Mouse (Mus musculus): Measurements from ENCODE around the gene Sgf29.

Sgf29 gene

DNA sequence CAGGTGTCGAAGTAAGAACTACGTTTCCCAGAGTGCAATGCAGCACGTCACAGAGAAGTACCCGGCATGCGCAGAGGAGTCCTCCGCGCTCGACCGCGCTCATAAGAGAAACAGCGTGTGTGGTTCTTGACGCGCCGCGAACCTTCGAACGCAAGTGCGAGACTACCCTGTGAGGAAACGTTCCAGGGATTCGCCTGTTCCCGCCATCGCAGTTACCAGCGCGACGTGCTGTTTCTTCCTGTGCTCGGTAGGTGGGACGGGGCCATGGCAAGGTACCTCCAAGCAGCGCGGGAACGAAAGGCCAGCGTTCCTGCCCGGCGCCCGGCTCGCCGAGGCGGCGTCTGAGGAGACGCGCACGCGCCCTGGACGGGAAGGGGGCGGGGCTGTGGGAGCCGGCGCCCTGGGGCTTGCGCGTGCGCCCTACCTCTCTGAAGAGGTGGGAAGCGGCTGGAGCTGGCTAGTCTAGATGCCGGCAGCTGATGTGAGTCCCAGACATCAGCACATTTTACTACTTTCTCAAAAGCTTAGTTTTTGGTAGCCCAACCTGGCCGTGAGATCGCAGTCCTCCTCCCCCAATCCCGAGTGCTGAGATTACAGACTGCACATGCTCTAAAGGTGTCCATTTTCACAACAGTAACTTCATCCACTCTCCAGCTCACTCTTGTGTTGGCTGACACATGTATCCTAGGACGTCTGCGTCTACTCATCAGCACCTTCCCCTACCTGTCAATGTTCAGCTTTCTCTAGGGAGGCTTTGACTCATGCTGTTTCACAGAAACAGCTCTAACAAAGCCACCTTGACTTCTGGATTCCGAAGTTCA lies at the start of gene Sgf29:
Sgf29 (plus strand) TSS at position 79 of the 821 bp plus-strand sequence.
- in situ Hi-C loops (cut with MboI; ENCODE audit: low pct_unique_long_range_greater_than_20kb in 1 of 2, low sequenced_read_pairs in 2 of 2, unreplicated experiment in 1 of 2): loop anchor here in 1 of 2 experiments (10.0 kb wide), 1 partner anchor 45 kb away; the partner anchor contains the start of genes Bola2 and Slx1b

DNA sequence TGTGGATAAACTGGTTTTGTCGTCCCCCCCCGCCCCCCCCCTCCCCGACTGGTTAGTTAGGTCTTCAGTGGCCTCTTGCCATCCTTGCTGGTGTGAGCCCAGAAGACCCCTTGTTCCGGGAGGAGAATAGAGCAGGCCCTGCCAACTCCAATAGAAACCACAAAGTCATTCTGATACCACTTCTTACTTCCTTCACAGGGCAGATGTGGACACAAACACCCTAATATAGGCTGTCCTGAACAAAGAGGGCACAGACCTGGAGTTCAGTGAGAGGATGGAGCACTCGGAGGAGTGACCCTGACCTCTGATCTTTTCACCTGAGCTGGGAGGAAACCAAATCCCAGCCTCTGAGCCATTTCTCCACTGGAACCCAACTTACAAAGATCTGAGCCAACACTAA lies 47.2 kb upstream of the Sgf29 start:
- in situ Hi-C loops (cut with MboI; ENCODE audit: low pct_unique_long_range_greater_than_20kb in 1 of 2, low sequenced_read_pairs in 2 of 2, unreplicated experiment in 1 of 2): no loop called here

- in situ Hi-C loops (cut with MboI; ENCODE audit: low pct_unique_long_range_greater_than_20kb in 1 of 2, low sequenced_read_pairs in 2 of 2, unreplicated experiment in 1 of 2): no loop called here
Observed at GRCm38 (mm10) chr7:126602650-126603049, 46.5 kb upstream of the Sgf29 start.

- in situ Hi-C loops (cut with MboI; ENCODE audit: low pct_unique_long_range_greater_than_20kb in 1 of 2, low sequenced_read_pairs in 2 of 2, unreplicated experiment in 1 of 2): no loop called here
Observed at GRCm38 (mm10) chr7:126606611-126607010, 42.5 kb upstream of the Sgf29 start.

DNA sequence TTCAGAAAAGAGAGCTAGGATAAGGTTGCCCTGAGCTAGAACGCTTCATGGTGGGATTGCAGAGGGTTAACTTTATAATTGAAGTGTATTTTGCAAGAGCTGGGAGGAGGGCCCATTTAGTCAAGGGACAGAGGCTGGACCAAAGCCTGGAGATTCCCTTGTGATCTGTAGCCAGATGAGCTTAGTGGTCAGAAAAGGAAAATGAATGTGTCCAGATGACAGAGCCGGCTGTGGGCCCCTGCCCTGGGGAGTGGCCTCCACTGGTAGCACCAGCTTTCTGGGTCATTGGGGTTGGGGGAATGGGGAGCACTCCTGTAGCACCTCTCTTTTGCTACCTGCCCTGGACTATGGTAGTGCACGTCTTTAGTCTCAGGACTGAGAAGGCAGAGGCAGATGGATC lies 42.0 kb upstream of the Sgf29 start:
- in situ Hi-C loops (cut with MboI; ENCODE audit: low pct_unique_long_range_greater_than_20kb in 1 of 2, low sequenced_read_pairs in 2 of 2, unreplicated experiment in 1 of 2): no loop called here

GRCm38 (mm10) chr7:126607796-126608195 lies 41.3 kb upstream of the Sgf29 start:
- in situ Hi-C loops (cut with MboI; ENCODE audit: low pct_unique_long_range_greater_than_20kb in 1 of 2, low sequenced_read_pairs in 2 of 2, unreplicated experiment in 1 of 2): no loop called here

DNA sequence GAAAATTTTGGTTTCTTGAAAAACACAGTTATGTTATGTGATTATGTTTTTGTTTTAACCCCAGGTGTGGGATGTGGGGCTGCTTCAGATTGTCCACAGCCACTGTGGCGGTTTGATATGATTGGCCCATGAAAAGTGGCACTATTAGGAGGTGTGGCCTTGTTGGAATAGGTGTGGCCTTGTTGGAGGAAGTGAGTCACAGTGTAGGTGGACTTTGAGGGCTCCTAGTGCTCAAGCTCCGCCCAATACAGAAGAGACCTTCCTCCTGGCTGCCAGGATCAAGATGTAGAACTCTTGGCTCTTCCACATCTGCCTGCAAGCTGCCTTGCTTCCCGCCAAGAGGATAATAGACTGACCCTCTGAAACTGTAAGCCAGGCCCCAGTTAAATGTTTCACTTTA lies 36.4 kb upstream of the Sgf29 start:
- in situ Hi-C loops (cut with MboI; ENCODE audit: low pct_unique_long_range_greater_than_20kb in 1 of 2, low sequenced_read_pairs in 2 of 2, unreplicated experiment in 1 of 2): no loop called here

- in situ Hi-C loops (cut with MboI; ENCODE audit: low pct_unique_long_range_greater_than_20kb in 1 of 2, low sequenced_read_pairs in 2 of 2, unreplicated experiment in 1 of 2): no loop called here
Observed at GRCm38 (mm10) chr7:126616707-126617106, 32.4 kb upstream of the Sgf29 start.

DNA sequence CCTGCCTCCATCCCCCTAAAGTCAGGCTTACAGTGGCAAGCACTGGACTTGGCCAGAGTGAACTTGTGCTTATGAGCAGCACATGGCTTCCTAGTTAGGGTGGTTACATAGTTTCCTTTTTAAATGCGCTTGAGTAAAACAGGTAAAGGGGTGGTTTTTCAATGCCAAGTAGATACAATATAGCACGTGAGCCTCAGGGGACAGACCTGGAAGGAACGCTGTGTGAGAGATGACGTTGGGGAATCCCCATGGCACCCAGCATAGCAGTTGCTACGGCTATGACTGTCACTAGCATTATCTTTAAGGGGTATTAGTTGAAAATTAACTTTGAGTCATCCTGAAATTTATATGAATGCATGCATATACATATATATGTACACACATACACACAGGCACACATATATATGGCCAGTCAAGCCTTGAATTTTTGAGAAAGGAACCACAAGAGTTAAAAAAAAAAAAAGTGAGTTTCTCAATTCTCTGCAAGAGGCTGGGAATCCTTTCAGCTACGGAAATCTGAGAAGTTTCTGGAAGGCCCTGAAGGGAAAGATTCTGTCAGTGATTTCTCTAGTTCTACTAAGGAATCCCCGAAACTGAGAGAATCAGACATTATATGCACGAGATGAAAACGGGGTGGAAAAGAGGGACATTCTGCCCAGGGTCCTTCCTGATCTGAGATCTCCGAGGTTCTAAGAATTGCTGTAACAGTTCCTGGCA lies 29.4 kb upstream of the Sgf29 start:
- in situ Hi-C loops (cut with MboI; ENCODE audit: low pct_unique_long_range_greater_than_20kb in 1 of 2, low sequenced_read_pairs in 2 of 2, unreplicated experiment in 1 of 2): no loop called here

GRCm38 (mm10) chr7:126621452-126622359 lies 27.4 kb upstream of the Sgf29 start:
- in situ Hi-C loops (cut with MboI; ENCODE audit: low pct_unique_long_range_greater_than_20kb in 1 of 2, low sequenced_read_pairs in 2 of 2, unreplicated experiment in 1 of 2): no loop called here

GRCm38 (mm10) chr7:126623381-126623780 lies 25.7 kb upstream of the Sgf29 start:
- in situ Hi-C loops (cut with MboI; ENCODE audit: low pct_unique_long_range_greater_than_20kb in 1 of 2, low sequenced_read_pairs in 2 of 2, unreplicated experiment in 1 of 2): no loop called here

DNA sequence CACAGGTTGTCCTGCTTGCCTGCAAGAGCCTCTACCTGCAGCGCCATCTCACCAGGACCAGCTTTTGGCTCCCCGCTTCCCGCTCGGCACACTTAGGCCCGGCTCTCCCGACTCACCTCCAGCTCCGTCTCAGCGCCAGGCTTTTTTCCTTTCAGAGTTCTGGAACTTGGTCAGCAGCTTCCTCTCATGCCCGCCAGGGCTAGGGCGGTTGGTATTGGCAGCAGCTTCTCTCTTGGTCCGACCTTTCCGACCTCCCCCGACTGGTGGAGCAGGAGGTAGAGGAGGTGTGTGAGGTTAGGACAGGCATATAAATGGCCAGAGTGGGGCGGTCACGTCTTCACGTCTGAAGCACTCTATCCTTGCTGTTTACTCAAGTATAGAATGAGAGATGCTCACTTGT lies 24.3 kb upstream of the Sgf29 start:
- in situ Hi-C loops (cut with MboI; ENCODE audit: low pct_unique_long_range_greater_than_20kb in 1 of 2, low sequenced_read_pairs in 2 of 2, unreplicated experiment in 1 of 2): no loop called here

DNA sequence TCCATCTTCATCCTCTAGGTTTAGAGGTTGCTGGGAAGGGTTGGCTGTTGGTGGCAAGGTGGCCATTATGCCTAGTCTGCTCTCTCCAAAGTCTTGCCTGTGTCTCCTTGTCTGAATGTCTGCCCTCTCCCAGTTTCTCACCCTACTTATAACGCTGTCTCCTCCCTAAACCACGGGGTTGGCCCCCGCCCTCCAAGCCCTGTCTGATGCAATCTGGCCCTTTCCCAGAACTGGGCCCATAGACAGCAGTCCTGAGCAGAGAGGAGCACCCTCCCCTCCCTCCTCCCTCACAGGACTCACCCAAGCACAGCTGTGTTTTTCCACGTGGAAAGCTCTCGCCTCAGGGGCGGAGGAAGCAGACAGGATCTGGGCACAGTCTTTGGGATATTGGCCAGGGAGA lies 23.7 kb upstream of the Sgf29 start:
- in situ Hi-C loops (cut with MboI; ENCODE audit: low pct_unique_long_range_greater_than_20kb in 1 of 2, low sequenced_read_pairs in 2 of 2, unreplicated experiment in 1 of 2): no loop called here

DNA sequence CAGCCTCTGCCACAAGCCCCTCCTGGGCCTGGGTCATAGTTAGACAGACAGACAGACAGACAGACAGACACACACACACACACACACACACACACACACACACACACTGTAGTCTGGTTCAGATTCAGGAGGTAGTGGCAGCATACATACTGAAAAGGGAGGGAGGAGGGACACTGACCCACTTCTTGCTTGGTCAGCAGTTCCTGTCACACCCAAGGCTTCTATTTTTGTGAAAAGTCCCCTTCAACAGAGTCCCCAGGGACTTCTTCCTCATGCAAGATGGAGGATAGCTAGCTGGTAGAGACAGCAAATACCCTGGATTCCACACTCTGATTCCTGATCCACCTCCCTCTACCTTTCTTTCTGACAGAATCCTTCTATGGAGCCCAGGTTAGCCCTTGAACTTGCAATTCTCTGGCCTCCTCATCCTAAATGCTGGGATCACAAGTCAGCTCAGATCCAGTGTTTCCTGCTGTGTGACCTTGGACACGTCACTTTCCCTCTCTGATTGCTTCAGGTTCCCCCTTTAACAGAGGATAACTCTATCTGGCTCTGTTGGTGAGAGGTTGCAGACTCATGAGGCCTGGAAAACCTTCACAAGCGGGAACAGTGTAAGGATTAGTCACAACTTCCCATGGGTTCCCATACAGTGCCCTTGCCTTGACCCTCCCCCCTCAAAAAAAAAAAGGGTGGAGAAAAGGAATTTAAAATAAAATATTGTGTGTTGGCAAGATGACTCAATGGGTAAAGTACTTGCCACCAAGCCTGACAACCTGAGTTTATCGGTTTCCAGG lies 23.1 kb upstream of the Sgf29 start:
- in situ Hi-C loops (cut with MboI; ENCODE audit: low pct_unique_long_range_greater_than_20kb in 1 of 2, low sequenced_read_pairs in 2 of 2, unreplicated experiment in 1 of 2): no loop called here

DNA sequence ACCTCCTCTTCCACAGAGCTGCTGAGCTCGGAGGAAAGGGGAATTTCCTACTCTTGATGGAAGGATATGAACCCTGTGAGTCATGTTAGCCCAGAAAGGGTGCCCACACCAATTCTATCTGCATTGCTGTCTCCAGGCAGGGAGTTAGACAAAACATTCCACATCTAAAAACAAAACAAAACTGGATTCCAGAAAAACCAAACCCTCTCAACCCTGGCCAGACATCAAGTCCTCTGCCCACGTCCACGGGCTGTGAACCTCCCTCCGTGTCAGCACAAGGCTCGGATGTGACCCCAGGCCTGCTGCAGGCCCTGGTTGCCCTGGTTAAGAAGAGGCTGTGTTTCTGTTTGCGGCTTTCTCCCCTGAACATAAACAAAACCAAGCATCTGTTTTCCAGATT lies 21.0 kb upstream of the Sgf29 start:
- in situ Hi-C loops (cut with MboI; ENCODE audit: low pct_unique_long_range_greater_than_20kb in 1 of 2, low sequenced_read_pairs in 2 of 2, unreplicated experiment in 1 of 2): no loop called here

GRCm38 (mm10) chr7:126629915-126630314 lies 19.2 kb upstream of the Sgf29 start:
- in situ Hi-C loops (cut with MboI; ENCODE audit: low pct_unique_long_range_greater_than_20kb in 1 of 2, low sequenced_read_pairs in 2 of 2, unreplicated experiment in 1 of 2): loop anchor here (5.0 kb wide), 2 partner anchors 43 to 48 kb away; partner anchors contain the start of genes Apobr (in 1 of the 2) and Cln3 (in 1 of the 2)

DNA sequence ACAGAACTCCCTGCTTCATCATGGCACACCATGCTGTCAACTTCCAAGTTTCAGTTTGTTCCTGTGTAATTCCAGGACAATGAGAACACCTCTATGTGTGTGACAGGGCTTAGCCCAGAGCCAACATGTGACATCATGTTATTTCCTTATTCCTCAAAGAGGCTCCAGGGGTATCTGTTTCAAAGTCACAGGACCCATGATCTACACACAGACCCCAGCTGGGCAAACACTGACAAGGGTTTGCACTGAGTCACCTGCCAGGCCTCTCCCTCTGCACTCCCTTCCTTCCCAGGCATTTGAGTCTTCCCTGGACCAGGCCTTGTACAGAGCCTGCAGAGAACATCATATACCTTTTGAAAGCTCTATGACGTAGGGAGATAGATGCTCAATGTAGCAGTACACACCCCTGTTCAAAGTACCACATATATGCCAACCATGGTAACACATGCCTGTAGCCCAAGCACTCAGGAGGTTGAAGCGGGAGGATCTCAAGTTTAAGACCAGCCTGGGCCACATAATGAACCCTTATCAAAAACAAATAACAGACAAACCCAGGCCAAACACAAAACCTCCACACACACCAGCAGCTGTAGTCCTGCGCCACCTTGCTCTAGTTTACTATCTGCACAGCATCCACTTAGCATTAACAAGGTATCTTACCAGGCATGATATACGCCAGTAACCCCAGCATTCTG lies 18.1 kb upstream of the Sgf29 start, which contains the start of gene Nupr1:
Nupr1 (minus strand) TSS at position 38 of the 695 bp plus-strand sequence.
- in situ Hi-C loops (cut with MboI; ENCODE audit: low pct_unique_long_range_greater_than_20kb in 1 of 2, low sequenced_read_pairs in 2 of 2, unreplicated experiment in 1 of 2): loop anchor here (5.0 kb wide), 2 partner anchors 44 to 49 kb away; partner anchors contain the start of genes Apobr (in 1 of the 2) and Cln3 (in 1 of the 2)

All from mouse embryonic stem cell (cell line).